Mouse (Mus musculus): ENCODE results near the gene Myt1l.

Gene Myt1l

DNA sequence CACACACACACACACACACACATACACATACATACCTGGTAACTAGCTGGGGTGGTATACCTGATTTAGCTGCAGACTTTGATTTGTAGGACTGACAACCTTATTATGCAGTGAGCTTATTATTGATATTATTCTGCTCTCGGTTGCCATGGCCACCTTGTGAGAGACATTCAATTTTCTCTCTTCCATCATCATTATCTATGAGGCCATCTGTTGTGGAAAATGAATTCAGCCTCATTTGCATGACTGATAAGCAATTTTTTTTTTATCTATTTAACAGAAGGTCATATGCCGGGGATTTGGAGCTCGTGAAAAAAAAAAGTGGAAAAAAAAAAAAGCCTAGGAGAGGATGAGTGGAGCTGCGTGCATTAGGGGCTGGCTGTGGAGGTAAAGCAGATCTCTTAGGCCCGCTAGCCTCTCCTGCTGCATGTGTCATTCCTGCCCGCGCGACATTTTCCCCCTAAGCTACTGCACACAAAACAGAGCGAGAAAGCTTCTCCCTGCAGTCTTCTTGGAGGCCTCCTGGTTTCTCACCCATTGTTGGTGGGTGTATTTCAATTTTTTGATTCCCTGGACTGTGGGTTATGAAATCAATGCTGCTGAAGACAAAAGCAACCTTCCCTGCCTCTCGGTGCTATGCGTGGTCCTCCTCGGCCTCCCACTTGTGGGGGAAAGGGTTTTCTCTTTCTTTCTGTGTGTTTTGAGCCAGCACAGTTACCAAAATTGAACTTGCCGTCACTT, at the start of gene Myt1l:
TSS of gene Myt1l (plus strand) at position 354 of the 741 bp plus-strand sequence.
- no peak for DNase-seq (ENCODE audit: low spot score in 2 of 2)

DNA sequence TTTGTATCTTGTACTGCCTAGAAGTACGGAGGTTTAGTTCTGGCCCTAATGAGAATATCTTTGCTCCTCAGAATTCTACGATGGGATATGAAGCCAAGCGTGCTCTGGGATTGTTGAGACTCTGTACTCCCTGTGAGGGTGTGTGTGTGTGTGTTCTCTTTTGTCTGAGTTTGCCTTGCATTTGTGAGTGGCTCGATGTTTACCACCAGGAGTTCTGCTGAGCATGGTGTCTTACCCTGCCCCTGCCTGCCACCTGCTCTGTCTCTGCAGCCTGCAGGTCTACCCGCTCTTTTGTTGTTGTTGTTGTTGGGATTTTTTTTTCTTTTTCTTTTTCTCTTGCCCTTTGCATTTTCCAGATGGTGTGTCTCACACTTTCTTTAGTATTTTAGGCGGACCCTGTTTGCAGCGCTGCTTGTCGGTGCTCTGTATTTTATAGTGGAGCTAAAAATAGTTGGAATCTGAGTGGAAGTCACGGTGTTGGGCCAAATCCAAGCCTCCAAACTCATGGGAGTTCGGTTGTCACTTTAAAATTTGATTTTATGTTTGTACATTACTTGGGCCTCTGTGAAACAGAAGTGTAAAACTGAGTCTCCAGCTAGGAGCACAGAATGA, 41.7 kb upstream of the Myt1l start:
- DNase-seq (ENCODE audit: low spot score in 2 of 2), result no peak

DNA sequence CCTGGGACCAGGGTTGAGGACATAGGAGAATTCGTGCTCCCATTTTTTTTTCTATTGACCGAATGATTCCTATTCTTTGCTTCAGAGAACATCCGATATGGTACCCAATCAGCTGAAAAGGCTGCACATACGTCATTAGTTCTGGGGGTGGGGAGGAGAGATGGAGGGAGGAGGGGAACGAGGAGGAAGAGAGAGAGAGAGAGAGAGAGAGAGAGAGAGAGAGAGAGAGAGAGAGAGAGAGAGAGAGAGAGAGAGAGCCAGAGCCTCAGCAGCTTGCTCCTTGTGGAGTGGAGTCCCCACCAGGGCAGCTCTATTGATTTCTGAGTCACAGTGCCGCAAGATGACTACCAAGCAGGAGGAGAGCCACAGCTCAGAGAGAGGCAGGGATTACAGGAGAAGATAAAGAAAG, 1.9 kb upstream of the Myt1l start:
- no peak for DNase-seq (ENCODE audit: low spot score in 2 of 2)

DNA sequence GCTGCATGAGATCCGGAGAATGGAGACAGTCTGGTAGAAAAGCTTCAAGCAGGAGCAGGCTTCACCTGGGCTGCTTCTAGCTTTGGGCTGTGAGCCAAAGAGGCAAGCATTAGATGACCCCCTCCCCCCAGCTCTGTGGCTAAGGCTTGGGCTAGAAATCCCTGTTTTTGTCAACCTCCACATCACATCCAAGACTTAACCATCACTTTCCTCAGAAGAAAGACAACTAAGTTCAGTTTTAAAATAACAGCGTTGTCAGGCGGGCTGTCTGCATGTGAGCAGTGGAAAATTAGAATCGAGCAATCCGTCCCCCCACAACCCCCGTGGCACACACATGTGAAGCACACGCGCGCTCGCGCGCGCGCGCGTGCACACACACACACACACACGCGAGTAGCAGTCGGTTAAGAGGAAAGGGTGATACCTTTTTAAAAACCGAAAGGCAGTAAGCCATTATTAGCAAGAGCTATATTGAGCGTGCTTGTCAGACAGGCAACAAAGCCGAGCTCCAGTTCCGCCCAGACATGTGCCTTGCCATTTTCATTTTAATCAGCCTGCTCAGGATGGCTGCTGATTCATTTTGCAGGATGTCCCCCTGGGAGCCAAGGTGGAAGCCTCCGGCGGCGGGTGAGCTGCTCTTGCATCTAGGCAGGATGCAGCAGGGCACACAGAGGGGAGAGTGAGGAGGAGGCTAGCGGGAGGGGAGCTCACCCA, 979 bp upstream of the Myt1l start:
- no peak for DNase-seq (ENCODE audit: low spot score in 2 of 2)

DNA sequence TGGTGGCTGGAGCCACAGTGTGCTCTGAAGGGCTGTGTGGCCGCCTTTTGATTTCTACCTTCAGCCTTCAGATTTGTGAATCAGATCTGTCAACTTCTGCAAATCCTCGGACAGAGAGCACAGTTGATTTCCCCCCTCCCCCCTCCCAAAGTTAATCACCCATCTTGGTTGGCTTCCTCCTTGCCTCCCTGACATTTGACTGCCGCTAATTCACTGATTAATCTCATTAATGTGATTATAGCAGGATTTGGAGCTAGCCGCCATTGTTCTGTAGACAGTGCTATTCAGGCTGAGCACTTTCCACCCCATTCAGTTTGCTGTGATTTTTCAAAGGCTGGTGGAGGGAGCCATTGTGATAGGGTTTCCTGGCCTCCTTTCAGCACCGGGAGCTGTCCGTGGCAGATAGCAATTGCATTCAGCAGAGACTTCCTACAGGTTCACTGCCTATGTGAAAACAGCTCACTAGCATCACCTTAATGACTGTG, 2.1 kb downstream of the Myt1l start:
- DNase-seq (ENCODE audit: low spot score in 2 of 2), result no peak

DNA sequence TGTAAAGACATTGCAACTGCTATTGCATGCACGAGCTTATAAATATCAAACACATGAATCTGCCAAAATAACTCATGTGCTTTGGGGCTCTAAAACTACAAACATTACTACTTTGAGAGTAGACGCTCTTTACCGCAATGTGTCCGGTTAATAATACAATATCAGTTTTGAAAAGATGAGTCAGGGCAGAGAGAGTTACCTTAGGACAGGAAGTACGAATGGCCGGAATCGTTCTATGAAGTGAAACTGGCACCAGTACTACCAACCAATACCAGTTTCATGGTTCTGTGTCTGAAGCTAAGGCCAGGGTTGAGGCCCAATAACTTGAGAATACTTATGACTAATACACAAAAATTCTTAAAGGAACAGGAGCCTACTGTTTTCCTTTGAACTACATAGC, 2.6 kb downstream of the Myt1l start:
- DNase-seq (ENCODE audit: low spot score in 2 of 2), result no peak

DNA sequence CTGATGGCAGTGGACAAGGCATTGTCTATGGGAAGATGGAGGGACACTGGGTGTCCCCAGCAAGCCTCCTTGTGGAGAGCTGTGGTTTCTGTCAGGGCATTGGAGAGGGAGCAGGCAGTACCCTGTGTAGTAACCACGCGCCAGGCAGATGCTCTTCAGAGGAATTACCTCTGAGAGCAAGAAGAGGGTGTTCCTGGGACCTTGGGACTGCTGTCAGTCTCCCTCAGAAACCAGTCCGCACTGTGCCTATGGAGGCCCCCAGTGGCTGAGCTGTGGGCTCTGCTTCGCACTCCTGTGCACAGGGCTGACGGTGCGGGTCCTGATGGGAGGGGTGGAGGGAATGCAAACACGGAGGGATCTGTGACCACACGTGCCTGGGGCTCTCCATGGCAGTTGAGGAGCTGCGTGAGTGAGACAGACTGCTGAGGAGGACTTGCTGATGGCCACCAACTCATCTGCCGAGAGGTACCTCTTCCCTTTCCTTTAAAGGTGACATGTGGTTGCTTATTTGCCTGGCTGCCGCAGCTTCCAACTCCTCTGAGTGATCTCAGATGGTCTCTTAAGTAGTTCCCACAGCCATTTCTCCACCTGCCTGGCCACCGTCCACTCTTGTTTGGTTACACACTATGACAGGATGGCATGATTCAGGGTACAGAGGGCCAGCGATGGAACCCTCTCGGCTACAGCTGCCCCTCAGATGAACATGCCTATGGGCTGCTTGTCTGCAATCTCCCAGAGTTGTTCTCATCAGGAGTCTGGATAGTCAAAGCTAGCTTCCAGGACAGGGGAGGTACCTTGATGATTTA, 5.1 kb downstream of the Myt1l start:
- no peak for DNase-seq (ENCODE audit: low spot score in 2 of 2)

DNA sequence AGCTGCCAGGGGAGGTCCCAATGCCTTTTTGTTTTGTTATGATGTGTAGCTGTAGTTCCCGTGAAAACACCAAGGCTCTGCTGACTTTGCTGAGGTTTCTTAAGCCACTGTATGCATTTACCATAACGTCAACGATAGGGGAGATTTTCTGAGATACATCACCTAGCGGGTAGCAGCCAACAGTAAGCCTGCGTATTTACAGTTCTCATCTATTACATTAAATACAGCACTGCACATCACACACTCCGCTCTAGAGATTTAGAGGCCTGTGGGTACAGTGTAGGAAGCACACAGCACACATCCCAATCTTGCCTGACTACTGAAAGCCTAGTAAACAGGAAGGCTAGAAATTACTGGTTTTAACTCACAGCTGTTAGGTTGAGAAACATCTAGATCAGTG, 6.1 kb downstream of the Myt1l start:
- no peak for DNase-seq (ENCODE audit: low spot score in 2 of 2)

DNA sequence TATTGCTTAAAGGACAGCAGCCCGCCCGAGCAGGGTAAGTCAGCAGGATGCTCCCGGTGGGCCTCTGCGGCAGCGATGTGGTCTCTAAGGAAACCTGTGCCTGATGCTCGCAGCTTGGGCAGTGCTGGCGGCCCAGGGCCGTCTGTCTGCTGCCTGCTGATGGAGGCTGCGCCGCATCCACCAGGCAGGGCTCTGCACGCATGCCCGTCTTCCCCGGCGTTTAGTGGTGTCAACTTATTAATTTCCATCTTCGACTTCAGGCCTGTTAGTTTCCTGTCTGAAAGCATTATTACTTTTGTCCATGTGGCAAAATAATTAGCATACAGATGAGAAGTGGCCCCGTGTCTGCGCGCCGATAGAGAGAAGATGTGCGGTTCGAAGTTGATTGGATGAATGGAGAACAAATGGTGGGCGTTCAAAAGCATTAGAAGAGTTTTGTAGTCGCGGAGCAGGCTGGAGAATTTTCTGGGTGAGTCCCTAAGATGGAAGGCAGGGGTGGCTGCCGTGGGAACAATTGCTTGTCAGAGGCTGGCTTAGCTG, 6.6 kb downstream of the Myt1l start:
- DNase-seq (ENCODE audit: low spot score in 2 of 2), result no peak

DNA sequence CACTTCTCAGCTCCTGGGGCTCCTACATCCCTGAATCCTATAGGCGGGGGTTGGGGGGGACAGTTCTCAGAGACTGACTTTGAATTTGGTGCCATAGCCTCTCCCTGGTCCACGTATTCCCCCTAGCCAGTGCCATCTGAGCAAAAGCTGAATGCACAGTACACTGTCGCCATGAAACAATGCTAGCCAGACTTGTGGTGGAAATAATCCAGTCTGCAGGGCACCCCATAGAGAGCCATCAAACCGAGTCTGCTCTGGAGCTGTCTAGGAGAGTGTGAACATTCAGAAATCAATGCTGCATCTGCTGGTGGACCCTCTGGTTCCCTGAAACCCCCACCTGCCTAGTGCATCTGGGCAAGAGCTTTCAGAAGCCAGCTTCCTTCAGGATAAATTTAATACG, 9.7 kb downstream of the Myt1l start:
- no peak for DNase-seq (ENCODE audit: low spot score in 2 of 2)

DNA sequence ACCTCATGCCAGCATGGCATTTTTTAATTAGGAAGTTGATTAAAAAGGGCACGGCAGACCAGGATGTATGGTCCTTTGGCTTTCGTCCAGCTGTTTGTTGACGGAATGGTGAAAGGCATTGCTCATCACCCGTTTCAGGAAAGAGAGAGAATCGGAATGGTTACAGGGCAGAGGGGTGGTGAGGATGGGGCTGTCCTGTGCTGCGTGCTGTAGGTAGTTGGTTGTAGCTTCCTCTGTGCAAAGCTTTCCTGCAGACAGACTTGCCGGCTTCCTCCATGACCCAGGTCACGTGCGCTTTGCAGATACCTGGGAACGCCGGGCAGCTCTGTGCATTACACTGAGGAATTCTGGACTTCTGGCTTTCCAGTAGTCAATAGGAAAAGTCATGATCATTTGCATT, 10.3 kb downstream of the Myt1l start:
- DNase-seq (ENCODE audit: low spot score in 2 of 2), result no peak

DNA sequence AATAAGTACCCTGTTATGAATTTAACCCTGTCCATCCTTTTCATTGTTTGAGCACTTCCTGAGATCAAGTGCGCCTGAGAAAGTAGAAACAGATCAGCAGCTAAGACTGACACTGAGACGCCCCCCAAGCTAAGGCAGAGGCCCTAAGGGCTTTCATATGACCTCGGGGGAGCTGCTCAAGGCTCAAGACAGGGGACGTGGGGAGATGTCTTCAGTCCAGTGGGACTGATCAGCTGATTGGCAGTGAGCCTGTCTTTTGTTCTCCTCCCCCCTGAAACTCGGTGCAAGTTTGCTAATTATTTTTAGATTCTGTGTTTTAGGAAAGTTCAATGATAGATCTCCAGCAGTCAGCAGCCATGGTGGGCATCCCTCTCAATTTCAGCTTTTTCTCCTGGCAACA, 10.9 kb downstream of the Myt1l start:
- DNase-seq (ENCODE audit: low spot score in 2 of 2), result no peak

DNA sequence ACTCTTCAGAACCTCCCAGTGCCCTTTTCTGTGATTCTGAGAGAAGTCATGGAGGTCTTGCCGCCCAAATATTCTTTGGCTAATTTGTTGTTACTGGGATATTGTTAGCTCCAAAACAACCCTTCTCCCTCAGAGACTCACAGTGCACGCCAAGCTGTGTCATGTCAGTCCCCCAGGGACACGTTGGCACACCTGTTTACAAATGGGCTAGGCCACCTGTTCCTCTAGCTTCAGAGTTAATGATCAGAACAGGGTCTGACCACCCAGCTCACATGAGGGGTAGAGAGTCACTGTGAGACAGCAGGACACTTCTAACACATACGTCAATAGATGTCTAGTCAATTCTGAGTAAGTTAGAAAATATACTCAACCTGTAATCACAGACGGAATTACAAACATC, 12.6 kb downstream of the Myt1l start:
- DNase-seq (ENCODE audit: low spot score in 2 of 2), result no peak

DNA sequence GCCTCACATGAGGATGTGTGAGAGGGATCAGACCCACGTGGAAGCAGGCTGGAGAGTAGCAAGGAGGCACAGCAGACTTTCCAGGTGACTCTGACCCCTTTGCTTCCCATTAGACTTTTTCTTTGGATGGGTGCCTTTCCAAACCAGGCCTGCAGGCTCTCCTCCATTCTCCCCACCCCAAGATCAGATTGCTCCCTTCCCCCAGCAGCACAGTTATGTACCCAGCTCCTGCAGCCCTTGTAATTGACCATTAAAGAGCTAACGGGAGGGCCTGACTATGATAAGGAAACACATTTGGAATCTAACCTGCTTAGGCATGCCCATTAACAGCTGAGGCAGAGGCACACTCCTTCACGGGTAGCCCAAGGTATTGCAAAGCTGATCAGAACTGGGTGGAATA, 17.9 kb downstream of the Myt1l start:
- no peak for DNase-seq (ENCODE audit: low spot score in 2 of 2)

DNA sequence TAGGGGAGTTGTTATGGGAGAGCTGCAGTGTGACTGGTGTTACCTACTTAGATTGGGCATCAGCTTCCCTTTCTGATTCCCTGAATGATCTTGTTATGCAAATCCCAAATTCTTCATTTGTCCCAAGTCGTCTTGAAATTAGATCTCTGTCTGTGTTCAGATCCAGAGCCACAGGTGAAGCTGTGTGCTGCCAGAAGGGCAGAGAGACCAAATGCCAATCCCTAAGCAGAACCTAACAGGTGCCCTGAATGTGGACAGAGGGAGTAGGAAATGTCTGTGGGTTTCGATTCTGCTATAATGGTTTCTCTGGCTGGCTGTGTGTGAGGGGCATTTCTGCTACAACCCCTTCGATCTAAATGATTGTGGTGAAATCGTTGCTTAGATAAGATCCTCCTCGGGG, 18.9 kb downstream of the Myt1l start:
- DNase-seq (ENCODE audit: low spot score in 2 of 2), result no peak

DNA sequence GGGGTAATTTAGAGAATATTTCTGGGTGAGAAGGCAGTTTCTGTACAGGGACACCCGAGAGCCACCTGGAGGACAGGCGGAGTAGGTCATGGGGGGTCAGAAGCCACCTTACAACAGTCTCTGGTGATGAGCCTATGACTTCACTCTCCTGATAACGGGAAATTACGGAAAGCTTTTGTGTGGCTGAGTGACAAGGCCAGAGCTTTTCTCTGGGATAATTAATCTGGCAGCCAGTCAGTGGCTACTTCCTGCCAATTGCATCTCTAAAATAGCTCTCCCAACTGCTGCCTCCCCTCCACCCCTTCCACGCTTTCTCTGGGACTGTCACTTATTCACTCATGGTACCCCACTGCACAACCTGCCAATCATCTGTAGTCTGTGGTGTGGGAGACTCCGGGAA, 19.6 kb downstream of the Myt1l start:
- DNase-seq (ENCODE audit: low spot score in 2 of 2), result no peak

DNA sequence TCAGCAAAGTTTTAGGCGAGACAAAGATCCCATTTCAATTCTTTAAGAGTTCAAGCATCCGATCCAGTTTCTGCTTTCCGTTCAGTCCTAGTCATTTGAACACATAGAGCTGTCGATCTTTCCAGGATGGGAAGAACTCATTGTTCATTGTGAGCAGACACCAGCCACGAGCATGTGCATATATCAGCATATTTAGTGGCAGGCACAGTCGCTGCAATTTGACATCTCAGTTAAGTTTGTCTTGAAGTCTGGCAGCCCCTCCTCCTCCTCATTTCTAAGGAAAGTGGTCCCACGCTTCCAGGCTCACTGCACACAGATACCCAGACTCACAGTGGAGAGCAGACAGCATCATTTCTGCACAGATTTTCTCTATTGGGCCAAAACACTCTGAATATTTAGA, 25.0 kb downstream of the Myt1l start:
- DNase-seq (ENCODE audit: low spot score in 2 of 2), result no peak

DNA sequence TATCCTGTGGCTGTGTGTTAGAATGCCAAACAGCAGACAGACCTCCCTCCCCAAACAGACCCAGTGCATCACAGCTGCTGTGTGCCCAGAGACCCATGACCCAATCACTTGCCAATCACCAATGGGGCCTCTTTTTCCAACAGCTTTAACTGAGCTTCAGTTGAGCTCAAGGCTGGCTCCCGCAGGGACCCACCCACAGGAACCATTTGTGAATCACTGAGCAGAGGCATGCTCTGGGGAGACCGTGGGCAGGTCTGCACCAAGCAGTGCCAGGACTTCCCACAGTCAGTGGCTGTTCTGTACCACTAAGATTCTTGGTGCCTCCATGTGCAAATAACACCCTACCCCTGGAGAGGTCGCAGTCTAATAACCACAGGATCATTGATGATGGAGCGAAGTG, 27.5 kb downstream of the Myt1l start:
- DNase-seq (ENCODE audit: low spot score in 2 of 2), result no peak

DNA sequence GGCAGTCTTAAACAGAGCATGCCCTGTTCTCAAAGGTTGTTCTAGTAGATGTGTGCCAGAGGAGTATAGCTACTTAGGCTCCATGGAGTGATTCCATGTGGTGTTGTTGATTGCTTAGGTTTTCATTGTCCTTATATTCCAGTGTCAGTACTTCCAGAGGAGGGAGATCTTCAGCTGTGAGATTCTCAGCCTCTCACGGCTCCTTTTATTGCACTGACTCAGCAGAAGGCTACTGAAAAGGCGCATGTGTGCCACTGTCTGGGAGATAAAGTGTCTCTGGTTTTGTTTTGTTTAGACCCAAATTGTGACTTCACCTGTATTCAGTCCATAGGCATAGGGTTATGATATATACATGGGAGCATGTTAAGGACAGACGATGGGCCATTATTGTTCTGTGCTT, 28.2 kb downstream of the Myt1l start:
- DNase-seq (ENCODE audit: low spot score in 2 of 2), result no peak

DNA sequence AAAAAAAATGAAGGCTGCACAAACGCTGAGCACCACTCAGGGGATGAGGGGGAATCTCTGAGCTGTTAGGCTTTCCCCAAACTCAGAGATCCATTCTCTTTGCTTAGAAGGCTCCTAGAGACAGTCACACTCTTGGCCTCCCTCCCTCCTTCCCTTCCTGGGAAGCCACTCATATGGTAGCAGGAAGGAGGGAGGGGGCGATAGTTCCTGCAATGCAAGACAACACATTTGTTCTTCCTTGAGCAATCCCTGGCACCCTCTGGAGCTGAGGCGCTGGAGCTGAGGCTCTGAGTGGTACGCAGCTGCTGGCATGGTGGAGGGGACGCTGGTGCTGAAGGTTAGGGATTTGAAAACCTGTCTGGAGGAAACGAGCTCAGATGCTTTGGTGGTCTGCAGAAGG, 28.7 kb downstream of the Myt1l start:
- no peak for DNase-seq (ENCODE audit: low spot score in 2 of 2)

DNA sequence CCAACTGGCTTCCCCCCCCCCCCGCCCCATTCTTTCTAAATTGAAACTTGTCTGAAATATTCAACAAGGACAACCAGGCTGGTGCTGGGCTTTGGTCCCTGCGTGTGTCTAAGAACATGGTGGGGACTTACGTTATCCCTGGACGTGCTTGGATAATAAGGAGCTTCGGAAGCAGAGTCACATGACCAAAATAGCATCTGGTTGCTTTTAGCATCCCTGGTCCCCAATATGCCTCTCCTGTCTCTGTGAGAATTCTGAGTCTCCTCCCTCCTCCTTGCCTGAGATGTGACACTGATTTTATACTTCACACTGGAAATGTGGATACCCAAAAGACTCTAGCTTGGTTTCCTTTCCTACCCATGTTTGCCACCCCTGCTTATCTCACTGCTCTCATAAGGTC, 31.6 kb downstream of the Myt1l start:
- DNase-seq (ENCODE audit: low spot score in 2 of 2), result no peak

DNA sequence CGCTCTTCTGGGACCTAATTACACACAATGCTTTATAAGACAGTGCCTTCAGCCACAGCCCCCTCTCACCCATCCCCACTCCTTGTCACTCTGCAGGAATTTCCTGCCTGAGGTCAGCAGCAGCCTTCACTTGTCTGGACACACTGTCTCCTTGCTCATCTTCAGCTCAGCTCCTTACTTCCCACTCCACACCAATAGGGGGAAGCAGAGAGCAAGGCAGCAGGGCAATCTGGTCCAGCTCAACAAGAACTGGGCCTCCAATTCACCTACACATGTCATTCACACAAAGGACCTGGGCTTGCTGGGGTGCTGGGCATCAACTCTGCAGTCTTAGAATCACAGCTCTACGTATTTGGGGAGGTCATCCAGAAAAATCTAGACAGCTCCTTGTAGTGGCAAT, 33.0 kb downstream of the Myt1l start:
- DNase-seq (ENCODE audit: low spot score in 2 of 2), result no peak
